Mouse (Mus musculus) hindbrain, embryonic 14.5 days (tissue): ENCODE measurements at regions not wholly inside any gene's neighbourhood (a gene's known extent, or its start where the extent isn't known, plus 50 kb on each side); places are given as distances from the start of the nearest gene placed in this dataset.

Source experiments
- ATAC-seq: fragments of 200-750 bp; cut with Nextera tagmentation; 2 replicates; pipeline ENCODE4 v1.8.0; 2017; ENCODE audit warnings: moderate number of reproducible peaks, mild to moderate bottlenecking, moderate TSS enrichment, moderate library complexity; ENCODE audit not compliant: low FRiP score
- DNase-seq: peaks from one replicate; pipeline ENCODE4 v3.0.0-alpha.2; 2015; ENCODE audit warnings: low spot score
- H3K27ac ChIP-seq: fragments of 300-500 bp; sonication (generic); 2 replicates; pipeline ENCODE4 v1.5.1; 2014; ENCODE audit warnings: mild to moderate bottlenecking, moderate library complexity
- H3K27me3 ChIP-seq: fragments of 300-500 bp; sonication (generic); 2 replicates; pipeline ENCODE4 v1.6.1; 2014; ENCODE audit warnings: mild to moderate bottlenecking, low read length, mixed read lengths; ENCODE audit not compliant: control insufficient read depth, insufficient read depth
- H3K36me3 ChIP-seq: fragments of 300-500 bp; sonication (generic); replicated peaks from 2 replicates; pipeline ENCODE4 v1.6.1; 2014; ENCODE audit not compliant: control insufficient read depth, insufficient read depth
- H3K4me1 ChIP-seq: fragments of 300-500 bp; sonication (generic); replicated peaks from 2 replicates; pipeline ENCODE4 v1.6.1; 2014; ENCODE audit warnings: antibody characterized with exemption, low read length, mixed read lengths; ENCODE audit not compliant: control insufficient read depth, insufficient read depth
- H3K4me2 ChIP-seq: fragments of 300-500 bp; sonication (generic); replicated peaks from 2 replicates; pipeline ENCODE4 v1.6.1; 2014; ENCODE audit warnings: mild to moderate bottlenecking, moderate library complexity
- H3K4me3 ChIP-seq: fragments of 300-500 bp; sonication (generic); replicated peaks from 2 replicates; pipeline ENCODE4 v1.5.1; 2014; ENCODE audit warnings: mild to moderate bottlenecking, low read length
- H3K9ac ChIP-seq: fragments of 300-500 bp; sonication (generic); 2 replicates; pipeline ENCODE4 v1.6.1; 2014
- H3K9me3 ChIP-seq: fragments of 300-500 bp; sonication (generic); 2 replicates; pipeline ENCODE4 v1.6.1; 2016; ENCODE audit warnings: low read length; ENCODE audit not compliant: control insufficient read depth
- WGBS: fragments of 180-500 bp; shearing (Covaris S2); extraction: QIAGEN DNeasy Blood & Tissue Kit; methylation state at CpG from one replicate; pipeline ENCODE4 v1.1.7; 2014; 5-methylcytosine and 5-hydroxymethylcytosine counted together

- no peaks in the 10 kb centered on the region for H3K4me1 ChIP-seq
- H3K4me3 ChIP-seq = no peak overlapping the region
- no peak overlapping the region for H3K9ac ChIP-seq
- no peak overlapping the region for H3K4me2 ChIP-seq
- no peaks in the 10 kb centered on the region for H3K9me3 ChIP-seq
- DNase-seq (no peak), ATAC-seq (no peak)
- no peaks in the 10 kb centered on the region for H3K36me3 ChIP-seq
- H3K27me3 ChIP-seq = no peaks in the 10 kb centered on the region
- 84% methylated on average over 6 of the region's 6 CpGs for WGBS
- no peak overlapping the region for H3K27ac ChIP-seq
Observed at GRCm38 (mm10) chr5:73919936-73920335, 148.3 kb downstream of the Usp46 start.

- Histone ChIP-seq H3K4me2 (no peak overlapping the region), H3K4me1 (no peaks in the 10 kb centered on the region), H3K36me3 (no peaks in the 10 kb centered on the region), H3K4me3 (no peak overlapping the region), H3K9ac (no peak overlapping the region), H3K27me3 (no peaks in the 10 kb centered on the region), H3K9me3 (no peaks in the 10 kb centered on the region), H3K27ac (no peak overlapping the region)
- WGBS = 51% methylated on average over 9 of the region's 9 CpGs
- DNase-seq (no peak), ATAC-seq (no peak)
Observed at GRCm38 (mm10) chr5:73927534-73927933, 140.7 kb downstream of the Usp46 start.

- H3K9me3 ChIP-seq = no peaks in the 10 kb centered on the region
- H3K27ac ChIP-seq = no peak overlapping the region
- no peak overlapping the region for H3K9ac ChIP-seq
- no peaks in the 10 kb centered on the region for H3K27me3 ChIP-seq
- no peak overlapping the region for H3K4me3 ChIP-seq
- DNase-seq = no peak
- no peaks in the 10 kb centered on the region for H3K36me3 ChIP-seq
- 73% methylated on average over 10 of the region's 10 CpGs for WGBS
- no peak overlapping the region for H3K4me2 ChIP-seq
- no peaks in the 10 kb centered on the region for H3K4me1 ChIP-seq
- no peak for ATAC-seq
Observed at GRCm38 (mm10) chr5:73928691-73929090, 139.5 kb downstream of the Usp46 start.

GRCm38 (mm10) chr5:73930205-73930604 lies 138.0 kb downstream of the Usp46 start:
- no peak for DNase-seq
- H3K4me2 ChIP-seq = no peak overlapping the region
- WGBS = 81% methylated on average over 5 of the region's 5 CpGs
- H3K4me1 ChIP-seq = no peaks in the 10 kb centered on the region
- no peak overlapping the region for H3K4me3 ChIP-seq
- H3K27me3 ChIP-seq = no peaks in the 10 kb centered on the region
- no peak overlapping the region for H3K9ac ChIP-seq
- ATAC-seq = no peak
- H3K27ac ChIP-seq = no peak overlapping the region
- no peaks in the 10 kb centered on the region for H3K36me3 ChIP-seq
- no peaks in the 10 kb centered on the region for H3K9me3 ChIP-seq

- H3K4me3 ChIP-seq = no peak overlapping the region
- H3K9me3 ChIP-seq = no peaks in the 10 kb centered on the region
- no peak for DNase-seq
- no peaks in the 10 kb centered on the region for H3K36me3 ChIP-seq
- peaks cover 4% of the 10 kb centered on the region; the same call in 1 of the 2 replicates for H3K4me1 ChIP-seq
- no peak for ATAC-seq
- H3K27ac ChIP-seq = no peak overlapping the region
- H3K4me2 ChIP-seq = no peak overlapping the region
- WGBS = 48% methylated on average over 2 of the region's 2 CpGs
- no peaks in the 10 kb centered on the region for H3K27me3 ChIP-seq
- H3K9ac ChIP-seq = no peak overlapping the region
Observed at GRCm38 (mm10) chr5:73937799-73938198, 130.4 kb downstream of the Usp46 start.

DNA sequence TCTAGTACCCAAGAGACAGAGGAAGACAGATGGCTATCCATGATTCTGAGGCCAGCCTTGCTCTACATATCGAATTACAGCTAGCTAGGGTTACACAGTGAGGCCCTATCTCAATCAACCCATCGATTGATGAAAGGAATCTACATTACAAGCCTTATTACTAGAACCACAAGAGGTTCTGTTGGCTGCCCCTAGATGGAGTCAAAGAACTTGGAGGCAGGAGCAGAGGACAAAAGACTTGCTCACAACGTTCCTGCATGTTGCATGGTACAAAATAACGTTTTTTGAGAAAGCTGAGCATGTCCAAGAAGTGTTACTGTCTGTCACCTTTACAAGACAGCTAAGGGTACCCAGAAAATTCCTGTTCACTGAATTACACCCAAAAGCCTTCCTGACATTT lies 129.8 kb downstream of the Usp46 start:
- Histone ChIP-seq H3K4me1 (peaks cover 5% of the 10 kb centered on the region; the same call in 1 of the 2 replicates), H3K4me2 (no peak overlapping the region), H3K9ac (no peak overlapping the region), H3K36me3 (no peaks in the 10 kb centered on the region), H3K27ac (no peak overlapping the region), H3K27me3 (no peaks in the 10 kb centered on the region), H3K4me3 (no peak overlapping the region), H3K9me3 (no peaks in the 10 kb centered on the region)
- WGBS = 57% methylated on average over 4 of the region's 4 CpGs
- DNase-seq (no peak), ATAC-seq (no peak)

DNA sequence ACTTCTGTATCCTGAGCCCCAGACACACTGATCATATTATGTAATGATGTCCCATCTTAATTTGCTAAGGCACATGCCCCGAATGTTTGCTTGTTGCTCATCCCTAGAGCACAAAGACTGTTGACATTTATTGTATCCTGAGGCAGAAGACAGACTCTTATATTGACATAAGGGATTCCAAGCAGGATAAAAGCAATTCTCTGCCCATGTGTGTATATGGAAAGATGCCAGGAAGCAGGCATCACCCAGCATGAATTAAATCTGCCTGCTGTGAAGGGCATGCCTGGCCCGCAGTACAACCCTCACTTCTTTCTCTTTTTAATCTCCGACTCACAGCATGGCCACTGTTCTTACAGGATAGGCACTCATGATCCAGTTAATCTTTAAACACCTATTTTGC lies 125.3 kb downstream of the Usp46 start:
- Histone ChIP-seq H3K36me3 (no peaks in the 10 kb centered on the region), H3K4me1 (peaks cover 5% of the 10 kb centered on the region; the same call in 1 of the 2 replicates), H3K27me3 (no peaks in the 10 kb centered on the region), H3K9me3 (no peaks in the 10 kb centered on the region), H3K9ac (no peak overlapping the region), H3K4me3 (no peak overlapping the region), H3K27ac (no peak overlapping the region), H3K4me2 (no peak overlapping the region)
- 24% methylated on average over 3 of the region's 3 CpGs for WGBS
- ATAC-seq = peak; percentile 24; the same call in 1 of the 2 replicates
- DNase-seq = no peak

DNA sequence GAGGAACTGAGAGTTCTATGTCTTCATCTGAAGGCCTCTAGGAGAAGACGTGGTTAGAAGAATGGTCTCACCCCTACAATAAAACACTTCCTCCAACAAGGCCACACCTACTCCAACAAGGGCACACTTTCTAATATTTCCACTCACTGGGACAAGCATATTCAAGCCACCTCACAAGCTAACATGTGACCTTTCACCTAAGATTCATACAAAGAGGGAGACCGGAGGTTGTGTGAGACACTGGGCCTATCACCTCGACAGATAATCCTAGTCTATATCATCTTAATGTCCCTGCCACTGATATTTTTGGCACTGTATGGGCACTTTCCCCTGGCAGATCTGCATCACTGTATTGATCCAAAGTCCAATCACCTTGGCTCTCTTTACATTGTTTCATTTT lies 122.6 kb downstream of the Usp46 start:
- WGBS = 93% methylated on average over 3 of the region's 3 CpGs
- no peak overlapping the region for H3K4me2 ChIP-seq
- no peak overlapping the region for H3K9ac ChIP-seq
- peaks cover 5% of the 10 kb centered on the region; the same call in 1 of the 2 replicates for H3K4me1 ChIP-seq
- H3K27ac ChIP-seq = no peak overlapping the region
- H3K4me3 ChIP-seq = no peak overlapping the region
- no peaks in the 10 kb centered on the region for H3K36me3 ChIP-seq
- DNase-seq = no peak
- H3K9me3 ChIP-seq = no peaks in the 10 kb centered on the region
- no peaks in the 10 kb centered on the region for H3K27me3 ChIP-seq
- no peak for ATAC-seq

DNA sequence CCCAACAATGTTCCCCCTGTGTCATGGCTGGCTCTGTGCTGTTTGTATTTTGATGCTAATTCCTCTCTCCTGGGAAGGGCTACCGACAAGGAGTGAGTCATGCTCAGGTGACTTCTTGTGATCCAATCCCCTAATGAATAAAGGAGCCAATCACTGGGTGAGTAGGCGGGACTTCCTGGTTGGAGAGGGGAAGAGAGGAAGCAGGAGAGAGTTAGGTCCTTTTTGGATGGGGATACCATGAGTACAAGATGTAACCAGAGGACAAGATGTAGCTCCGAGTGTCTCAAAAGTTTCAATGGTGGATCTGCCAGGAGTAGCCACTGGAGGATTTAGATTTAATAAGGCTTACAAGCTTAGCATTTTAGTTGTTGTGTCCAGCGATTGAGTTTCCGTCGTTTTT lies 122.1 kb downstream of the Usp46 start:
- Histone ChIP-seq H3K27ac (no peak overlapping the region), H3K9ac (no peak overlapping the region), H3K4me3 (no peak overlapping the region), H3K27me3 (no peaks in the 10 kb centered on the region), H3K4me1 (peaks cover 9% of the 10 kb centered on the region; the same call in 1 of the 2 replicates), H3K36me3 (no peaks in the 10 kb centered on the region), H3K4me2 (no peak overlapping the region), H3K9me3 (no peaks in the 10 kb centered on the region)
- 85% methylated on average over 6 of the region's 6 CpGs for WGBS
- no peak for ATAC-seq
- no peak for DNase-seq
